Mouse (Mus musculus) natural killer cell, adult 2 months (primary cell): Measurements from ENCODE around the gene B3gnt2.

Experiments used
- DNase-seq, 2 experiments: peaks; one replicate each; pipeline ENCODE4 v3.0.0; 2022; ENCODE audit warnings: low spot score in 2 of 2

B3gnt2 gene

GRCm38 (mm10) chr11:22847732-22848648 lies 12.8 kb downstream of the B3gnt2 start:
- DNase-seq = no peak

DNA sequence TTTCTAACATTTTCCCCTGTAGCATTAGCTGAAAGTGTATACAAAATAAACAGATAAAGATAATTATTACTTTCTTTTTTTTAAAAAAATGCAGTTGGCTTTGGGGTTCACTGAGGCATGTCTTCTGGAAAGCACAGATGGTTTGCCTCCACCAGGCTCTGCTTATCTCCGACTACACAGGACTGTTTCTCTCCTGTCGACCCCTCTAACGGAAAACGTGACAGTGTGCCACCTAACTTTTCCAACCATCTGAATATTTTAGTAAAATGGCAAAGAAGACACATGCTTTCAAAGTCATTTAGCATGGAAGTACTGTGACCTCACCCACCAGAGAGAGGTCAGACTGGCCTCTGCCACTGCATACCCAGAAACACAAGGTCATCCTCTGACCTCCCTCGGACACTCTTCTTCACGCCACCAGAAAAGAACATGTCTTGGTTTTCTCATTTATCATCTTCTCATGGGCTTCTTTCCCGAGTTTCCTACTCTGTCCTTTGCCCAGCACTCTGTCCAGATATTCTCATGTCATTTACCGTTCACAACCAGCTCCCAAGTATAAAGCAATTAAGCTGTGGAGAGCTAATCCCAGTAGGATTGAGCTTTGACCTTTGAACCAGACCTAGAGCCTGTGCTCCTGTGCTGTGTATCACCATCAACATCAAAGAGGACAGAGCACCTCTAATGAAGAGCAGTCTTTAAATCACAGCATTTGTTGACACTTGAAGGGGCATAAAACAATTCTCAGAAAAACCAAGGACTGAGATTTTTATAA lies 13.6 kb downstream of the B3gnt2 start:
- DNase-seq = no peak

GRCm38 (mm10) chr11:22846093-22846835 lies 14.5 kb downstream of the B3gnt2 start:
- peak; percentile 41 to 59 for DNase-seq

DNA sequence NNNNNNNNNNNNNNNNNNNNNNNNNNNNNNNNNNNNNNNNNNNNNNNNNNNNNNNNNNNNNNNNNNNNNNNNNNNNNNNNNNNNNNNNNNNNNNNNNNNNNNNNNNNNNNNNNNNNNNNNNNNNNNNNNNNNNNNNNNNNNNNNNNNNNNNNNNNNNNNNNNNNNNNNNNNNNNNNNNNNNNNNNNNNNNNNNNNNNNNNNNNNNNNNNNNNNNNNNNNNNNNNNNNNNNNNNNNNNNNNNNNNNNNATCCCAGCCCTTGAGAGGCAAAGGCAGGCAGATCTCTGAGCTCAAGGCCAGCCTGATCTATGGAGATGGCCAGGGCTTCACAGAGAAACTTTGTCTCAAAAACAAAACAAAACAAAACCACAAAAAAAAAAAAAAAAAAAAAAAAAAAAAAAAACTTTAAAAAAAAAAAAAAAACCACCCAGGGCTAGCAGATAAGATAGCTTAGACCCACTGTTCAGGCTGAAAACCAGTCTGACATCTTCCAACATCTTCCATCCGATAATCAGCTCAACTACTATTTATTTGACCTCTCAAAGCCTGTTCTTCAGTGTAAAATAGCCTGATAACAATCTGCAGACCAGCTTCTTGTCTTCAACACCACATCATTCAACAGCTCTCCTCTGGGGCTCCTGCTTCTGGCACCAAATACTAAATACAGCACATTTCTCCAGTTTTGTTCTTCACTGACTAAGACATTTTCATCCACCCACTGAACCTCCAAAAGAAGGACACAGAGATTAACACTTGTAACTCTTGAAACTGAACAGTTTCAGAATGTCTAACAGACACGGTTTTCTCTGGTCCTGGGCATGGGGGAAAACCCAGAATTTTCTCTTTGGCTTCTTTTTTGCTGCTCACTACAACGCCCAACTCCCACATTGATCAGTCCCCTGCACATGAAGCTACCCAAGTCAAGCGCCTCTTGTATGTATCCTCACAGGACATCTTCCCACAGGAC lies 15.7 kb downstream of the B3gnt2 start:
- DNase-seq = peak; percentile 37 to 59

GRCm38 (mm10) chr11:22839456-22839855 lies 21.3 kb downstream of the B3gnt2 start:
- no peak for DNase-seq

GRCm38 (mm10) chr11:22838361-22838760 lies 22.4 kb downstream of the B3gnt2 start:
- no peak for DNase-seq

DNA sequence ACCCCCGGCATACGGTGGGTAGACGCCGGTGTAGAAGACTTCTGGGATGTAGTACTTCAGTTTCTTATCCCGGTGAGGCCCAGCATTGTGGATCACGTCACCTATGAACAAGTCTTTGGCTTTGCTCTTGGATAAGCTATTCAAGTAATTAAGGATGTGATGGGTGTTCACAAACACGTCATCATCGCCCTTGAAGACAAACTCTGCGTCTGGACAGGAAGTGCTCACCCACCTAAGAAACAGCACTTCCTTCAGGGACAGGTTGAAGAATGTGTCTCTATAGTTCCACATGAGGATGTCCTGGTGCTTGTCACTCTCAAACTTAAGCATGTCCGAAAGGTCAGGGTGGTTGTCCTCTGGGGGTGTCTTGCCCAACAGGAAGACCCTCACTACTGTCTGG lies 24.5 kb downstream of the B3gnt2 start:
- DNase-seq = no peak

DNA sequence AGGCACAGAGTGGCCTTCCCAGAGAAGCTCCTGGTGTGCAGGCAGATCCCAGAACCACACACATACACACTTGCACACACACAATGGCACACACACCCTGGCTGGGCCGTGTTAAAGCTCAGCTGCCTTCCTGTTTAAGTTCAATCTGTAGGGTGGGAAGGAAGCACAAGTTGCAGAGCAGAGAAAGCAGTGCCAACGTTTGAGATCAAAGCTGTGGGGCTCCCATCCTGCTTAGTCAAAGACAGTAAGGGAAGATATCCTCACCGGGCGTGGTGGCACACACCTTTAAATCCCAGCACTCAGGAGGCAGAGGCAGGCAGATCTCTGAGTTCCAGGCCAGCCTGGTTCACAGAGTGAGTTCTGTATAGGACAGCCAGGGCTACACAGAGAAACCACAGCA lies 28.2 kb downstream of the B3gnt2 start:
- no peak for DNase-seq

- no peak for DNase-seq
These were observed 28.8 kb downstream of the B3gnt2 start for GRCm38 (mm10) chr11:22831916-22832315.

GRCm38 (mm10) chr11:22830684-22831083 lies 30.1 kb downstream of the B3gnt2 start:
- no peak for DNase-seq

DNA sequence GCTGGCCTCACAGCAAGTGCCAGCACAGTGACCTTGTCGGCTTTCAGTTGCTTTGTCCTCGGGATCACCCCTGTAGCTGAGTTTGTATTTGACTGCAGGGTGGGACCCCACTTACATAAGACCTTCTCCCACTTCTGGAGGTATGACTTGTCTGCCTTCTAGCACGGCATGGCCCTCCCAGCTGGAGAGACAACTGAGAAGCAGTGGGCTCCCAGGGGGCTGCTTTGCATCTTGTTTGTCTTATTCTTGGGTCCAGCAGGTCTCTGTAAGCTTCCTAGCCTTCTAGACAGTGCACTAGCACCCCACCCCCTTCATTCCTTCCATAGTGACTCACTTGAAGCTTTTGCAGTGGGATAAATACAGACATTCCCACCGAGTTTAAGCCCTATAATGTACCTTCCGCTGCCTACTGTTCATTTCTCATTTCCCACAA lies 30.6 kb downstream of the B3gnt2 start:
- no peak for DNase-seq

GRCm38 (mm10) chr11:22828988-22829632 lies 31.7 kb downstream of the B3gnt2 start:
- no peak for DNase-seq

GRCm38 (mm10) chr11:22827514-22828080 lies 33.2 kb downstream of the B3gnt2 start:
- DNase-seq = no peak

DNA sequence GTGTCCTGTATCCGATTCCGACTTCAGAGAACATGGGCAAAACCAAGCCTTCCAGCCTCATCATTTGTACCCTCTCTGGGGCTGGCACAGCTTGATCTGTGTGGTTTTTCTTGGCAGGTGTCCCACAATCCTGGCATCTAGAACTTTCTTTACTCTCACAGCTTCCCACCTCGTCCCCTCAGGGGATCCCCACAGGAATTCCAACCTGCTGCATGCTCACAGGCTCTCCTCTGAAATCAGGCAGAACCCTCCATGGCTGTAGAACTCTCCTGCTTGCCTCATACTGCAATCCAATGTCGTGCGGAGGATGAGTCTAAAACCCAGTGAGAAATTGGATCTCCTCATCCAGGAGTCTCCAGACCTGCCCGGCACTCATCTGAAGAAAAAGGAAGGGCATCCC lies 34.1 kb downstream of the B3gnt2 start:
- no peak for DNase-seq

DNA sequence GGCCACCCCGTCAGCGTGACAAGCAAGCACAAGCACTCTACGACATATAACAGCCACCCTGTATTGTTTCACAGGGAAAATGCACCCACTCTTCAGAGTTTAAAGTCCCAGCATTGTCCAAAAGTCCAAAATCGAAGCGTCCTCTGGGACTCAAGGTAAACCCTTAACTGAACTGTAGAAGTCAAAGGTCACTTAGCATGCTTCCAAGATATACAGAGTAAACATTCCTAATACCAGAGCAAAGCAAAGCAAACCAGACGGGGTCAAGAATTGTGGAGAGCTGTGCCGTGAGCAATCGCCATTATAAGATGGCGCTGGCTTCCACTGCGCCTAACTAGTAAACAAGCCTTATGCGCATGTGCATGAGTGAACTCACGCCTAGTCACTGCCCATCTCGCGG lies 34.7 kb downstream of the B3gnt2 start:
- no peak for DNase-seq

GRCm38 (mm10) chr11:22825548-22825947 lies 35.2 kb downstream of the B3gnt2 start:
- no peak for DNase-seq

DNA sequence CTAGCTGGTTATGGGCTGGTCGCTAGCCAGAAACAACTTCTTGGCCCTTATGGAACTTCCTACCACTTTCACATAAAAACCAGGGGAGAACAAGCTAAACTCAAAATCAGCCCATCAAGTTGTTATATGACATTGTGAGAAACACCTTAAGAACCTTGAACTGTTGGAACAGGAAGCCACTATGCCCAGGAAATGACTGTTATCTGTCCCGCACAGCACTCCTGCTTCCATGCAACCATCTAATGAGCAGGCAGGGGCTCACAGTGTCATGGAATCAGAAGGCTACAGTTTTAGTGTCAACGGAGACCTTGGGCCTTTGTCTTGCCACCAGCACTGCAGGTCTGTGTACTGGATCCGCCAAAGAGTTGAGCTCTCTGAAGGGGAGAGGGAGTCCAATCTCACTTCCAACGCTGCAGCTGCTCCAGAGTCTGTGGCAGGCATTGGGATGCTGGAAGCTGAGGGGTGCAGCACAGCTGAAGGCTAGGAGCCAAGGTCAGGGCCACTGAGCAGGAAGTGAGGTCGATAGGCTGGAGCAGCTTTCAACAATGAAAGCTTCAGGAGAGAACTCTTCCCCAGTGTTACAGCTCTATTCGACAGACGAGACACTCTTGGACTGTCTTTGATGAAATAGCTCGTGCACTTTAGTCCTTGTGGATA lies 36.6 kb downstream of the B3gnt2 start:
- DNase-seq = no peak

- DNase-seq = no peak
These were observed 39.5 kb downstream of the B3gnt2 start for GRCm38 (mm10) chr11:22821243-22821642.

DNA sequence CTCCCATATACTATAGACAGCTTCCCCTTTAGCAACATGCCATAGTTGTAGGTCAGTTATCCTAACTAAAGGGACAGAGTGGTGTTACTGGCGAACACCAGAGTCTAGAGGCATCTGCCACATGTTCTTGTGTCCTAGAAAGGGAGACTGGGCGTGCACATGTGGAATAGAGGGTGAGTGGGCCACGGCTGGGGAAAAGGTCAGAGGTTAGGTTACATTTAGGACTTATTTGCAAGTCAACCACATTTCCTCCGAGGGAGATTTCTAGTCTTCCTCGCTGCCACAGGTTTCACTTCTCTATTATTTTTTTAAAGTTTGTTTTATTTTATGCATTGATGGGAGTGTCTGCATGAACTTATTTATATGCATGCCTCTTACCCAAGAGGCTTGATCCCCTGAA lies 42.4 kb downstream of the B3gnt2 start:
- DNase-seq = peak in 1 of 2 experiments; percentile 32

DNA sequence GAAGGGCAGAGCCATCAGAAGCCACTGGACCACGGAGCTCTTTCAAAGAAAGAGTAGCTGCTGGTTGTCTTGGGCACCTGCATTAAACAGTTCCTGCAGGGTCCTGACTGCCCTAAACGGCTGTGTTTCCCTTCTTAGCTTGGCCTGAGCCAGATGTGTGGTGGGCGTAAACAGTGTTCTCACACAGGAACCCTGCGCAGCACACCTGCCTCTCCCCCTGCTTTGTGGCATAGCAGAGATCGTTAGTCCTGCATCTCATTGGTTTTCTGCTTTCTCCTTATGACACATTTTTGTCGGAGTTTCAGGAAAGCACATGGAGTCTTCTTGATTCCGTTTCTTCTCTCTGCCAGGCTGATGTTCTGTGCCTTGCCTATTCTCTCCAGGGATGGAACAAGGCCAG lies 44.9 kb downstream of the B3gnt2 start:
- DNase-seq = no peak
